Mouse (Mus musculus) limb, embryonic 11.5 days (tissue): ENCODE measurements at regions not wholly inside any gene's neighbourhood (a gene's known extent, or its start where the extent isn't known, plus 50 kb on each side); places are given as distances from the start of the nearest gene placed in this dataset.

Source experiments
- ATAC-seq: fragments of 200-750 bp; cut with Nextera tagmentation; 2 replicates; pipeline ENCODE4 v1.8.0; 2017; ENCODE audit warnings: low read depth; ENCODE audit not compliant: insufficient number of reproducible peaks, low FRiP score, low TSS enrichment
- DNase-seq: peaks from one replicate; pipeline ENCODE4 v3.0.0-alpha.2; 2015; ENCODE audit warnings: low spot score
- H3K27ac ChIP-seq: fragments of 300-500 bp; sonication (generic); replicated peaks from 2 replicates; pipeline ENCODE4 v1.5.1; 2014; ENCODE audit warnings: low read depth, mild to moderate bottlenecking, low read length
- H3K27me3 ChIP-seq: fragments of 300-500 bp; sonication (generic); 2 replicates; pipeline ENCODE4 v1.6.1; 2014; ENCODE audit warnings: mild to moderate bottlenecking, low read length, mixed read lengths; ENCODE audit not compliant: control insufficient read depth, insufficient read depth
- H3K36me3 ChIP-seq: fragments of 300-500 bp; sonication (generic); 2 replicates; pipeline ENCODE4 v1.6.1; 2014; ENCODE audit warnings: mild to moderate bottlenecking, low read length, moderate library complexity, mixed read lengths; ENCODE audit not compliant: control insufficient read depth, insufficient read depth
- H3K4me1 ChIP-seq: fragments of 300-500 bp; sonication (generic); 2 replicates; pipeline ENCODE4 v1.6.1; 2014; ENCODE audit warnings: low read length, mixed read lengths; ENCODE audit not compliant: control insufficient read depth, insufficient read depth
- H3K4me2 ChIP-seq: fragments of 300-500 bp; sonication (generic); 2 replicates; pipeline ENCODE4 v1.6.1; 2014; ENCODE audit warnings: low read depth, mild to moderate bottlenecking, moderate library complexity; ENCODE audit not compliant: severe bottlenecking
- H3K4me3 ChIP-seq: fragments of 300-500 bp; sonication (generic); 2 replicates; pipeline ENCODE4 v1.5.1; 2014; ENCODE audit warnings: low read depth, low read length
- H3K9ac ChIP-seq: fragments of 300-500 bp; sonication (generic); 2 replicates; pipeline ENCODE4 v1.6.1; 2014; ENCODE audit warnings: mild to moderate bottlenecking, low read length
- H3K9me3 ChIP-seq: fragments of 300-500 bp; sonication (generic); 2 replicates; pipeline ENCODE4 v1.6.1; 2016; ENCODE audit warnings: low read length; ENCODE audit not compliant: control insufficient read depth
- WGBS: fragments of 180-500 bp; shearing (Covaris S2); extraction: QIAGEN DNeasy Blood & Tissue Kit; methylation state at CpG from one replicate; pipeline ENCODE4 v1.1.7; 2014; 5-methylcytosine and 5-hydroxymethylcytosine counted together

DNA sequence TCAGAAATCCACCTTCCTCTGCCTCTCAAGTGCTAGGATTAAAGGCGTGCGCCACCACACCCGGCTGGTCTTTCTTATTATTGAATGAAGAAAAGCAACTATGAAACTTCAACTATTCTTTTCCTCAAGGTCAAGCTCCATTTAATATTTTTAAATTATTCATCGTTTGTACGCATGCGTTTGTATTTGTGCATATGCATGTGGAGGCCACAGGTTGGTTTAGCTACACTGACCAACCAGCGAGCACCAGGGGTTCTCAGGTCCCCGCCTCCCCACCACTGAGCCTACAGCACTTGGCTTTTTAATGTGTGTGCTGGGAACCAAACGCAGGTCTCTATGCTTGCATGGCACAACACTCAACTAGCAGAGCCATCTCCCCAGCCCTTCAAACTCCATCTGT is 51.0 kb upstream of the Tmem252 start:
- Histone ChIP-seq H3K27ac (no peak overlapping the region), H3K9me3 (no peaks in the 10 kb centered on the region), H3K9ac (no peak overlapping the region), H3K4me1 (no peaks in the 10 kb centered on the region), H3K36me3 (no peaks in the 10 kb centered on the region), H3K27me3 (no peaks in the 10 kb centered on the region), H3K4me3 (no peak overlapping the region), H3K4me2 (no peak overlapping the region)
- no peak for ATAC-seq
- whole genome bisulfite sequencing, result 96% methylated on average over 9 of the region's 9 CpGs
- no peak for DNase-seq

DNA sequence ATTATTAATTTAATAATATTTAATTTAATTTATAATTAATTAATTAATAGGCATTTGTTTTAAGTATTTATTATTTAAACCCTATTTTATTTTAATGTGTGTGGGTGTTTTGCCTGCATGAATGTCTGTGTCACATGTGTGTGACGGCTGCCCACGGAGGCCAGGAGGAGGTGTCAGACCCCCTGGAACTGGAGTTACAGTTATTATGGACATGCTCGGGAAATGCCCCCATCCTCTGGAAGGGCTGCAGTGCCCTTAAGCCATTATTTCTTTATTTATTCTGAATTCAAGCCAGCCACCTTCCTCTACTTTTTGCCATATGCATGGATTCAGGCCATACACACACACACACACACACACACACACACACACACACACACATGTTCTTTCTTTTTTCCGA is 51.5 kb upstream of the Tmem252 start:
- H3K9me3 ChIP-seq, result no peaks in the 10 kb centered on the region
- WGBS, result 79% methylated on average over 4 of the region's 4 CpGs

DNA sequence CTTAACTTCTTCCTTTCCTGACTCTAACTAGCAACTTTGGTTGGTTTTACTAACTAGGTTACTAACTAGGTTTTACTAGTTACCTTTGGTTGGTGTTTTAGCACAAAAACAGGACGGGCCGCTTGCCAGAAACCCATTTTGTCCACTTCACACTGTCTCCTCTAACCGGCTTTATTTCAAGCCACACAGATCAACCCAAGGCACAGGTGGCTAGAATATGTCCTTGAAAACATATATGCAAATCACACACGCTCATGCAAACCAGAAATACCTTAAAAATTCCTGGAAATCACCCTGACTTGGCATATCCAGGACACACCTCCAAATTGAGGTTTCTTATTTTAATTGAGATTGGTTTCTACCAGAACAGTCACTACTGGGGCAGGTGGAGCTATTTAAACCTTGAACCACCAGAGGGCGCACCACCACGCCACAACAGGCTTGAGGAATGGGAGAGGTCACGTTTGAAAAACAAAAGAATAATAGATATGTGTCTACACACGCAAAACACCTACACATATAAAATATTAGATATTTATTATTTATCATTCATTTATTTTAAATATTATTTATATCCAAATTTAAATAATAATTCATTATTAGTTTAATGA is 52.1 kb upstream of the Tmem252 start:
- Histone ChIP-seq H3K27me3 (no peaks in the 10 kb centered on the region), H3K9ac (no peak overlapping the region), H3K27ac (no peak overlapping the region), H3K4me1 (no peaks in the 10 kb centered on the region), H3K36me3 (no peaks in the 10 kb centered on the region), H3K4me2 (no peak overlapping the region), H3K4me3 (no peak overlapping the region), H3K9me3 (no peaks in the 10 kb centered on the region)
- WGBS, result 32% methylated on average over 8 of the region's 8 CpGs
- DNase-seq (peak; percentile 89), ATAC-seq (no peak)

More for the DNA sequence above, 51.5 kb upstream of the Tmem252 start:
- Histone ChIP-seq H3K9ac (no peak overlapping the region), H3K4me1 (no peaks in the 10 kb centered on the region), H3K4me2 (no peak overlapping the region), H3K27ac (no peak overlapping the region), H3K4me3 (no peak overlapping the region), H3K36me3 (no peaks in the 10 kb centered on the region), H3K27me3 (no peaks in the 10 kb centered on the region)
- ATAC-seq, result no peak
- DNase-seq, result peak; percentile 34

DNA sequence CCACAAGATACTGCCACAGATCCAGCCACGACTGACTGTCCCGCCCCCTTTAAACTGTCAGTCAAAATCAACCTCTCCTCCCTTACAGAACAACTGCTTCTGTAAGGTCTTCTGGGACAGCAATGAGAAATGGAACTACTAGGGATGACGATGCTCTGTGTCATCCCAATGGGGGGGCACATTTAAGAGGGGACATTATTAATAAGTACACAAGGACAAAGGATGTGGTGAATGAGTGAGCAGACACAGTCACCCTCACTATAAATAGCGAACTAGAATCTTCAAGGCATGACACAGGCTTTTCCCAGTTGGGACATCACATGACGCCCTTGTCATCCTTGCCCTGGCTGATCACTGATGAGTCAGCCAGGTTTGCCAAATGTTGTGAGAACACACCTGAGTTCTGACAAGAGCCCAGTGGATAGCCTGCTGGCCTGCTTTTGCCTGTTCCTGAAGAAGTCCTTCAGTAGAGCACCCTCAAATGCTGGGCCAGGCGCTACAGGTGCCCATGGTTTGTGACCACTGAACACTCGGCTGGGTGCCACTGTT is 58.0 kb upstream of the Tmem252 start:
- DNase-seq (no peak), ATAC-seq (no peak)
- H3K27ac ChIP-seq, result no peak overlapping the region
- H3K9me3 ChIP-seq, result no peaks in the 10 kb centered on the region
- no peak overlapping the region for H3K9ac ChIP-seq
- no peaks in the 10 kb centered on the region for H3K4me1 ChIP-seq
- no peak overlapping the region for H3K4me3 ChIP-seq
- no peaks in the 10 kb centered on the region for H3K27me3 ChIP-seq
- H3K4me2 ChIP-seq, result no peak overlapping the region
- H3K36me3 ChIP-seq, result no peaks in the 10 kb centered on the region
- WGBS, result 84% methylated on average over 7 of the region's 7 CpGs

DNA sequence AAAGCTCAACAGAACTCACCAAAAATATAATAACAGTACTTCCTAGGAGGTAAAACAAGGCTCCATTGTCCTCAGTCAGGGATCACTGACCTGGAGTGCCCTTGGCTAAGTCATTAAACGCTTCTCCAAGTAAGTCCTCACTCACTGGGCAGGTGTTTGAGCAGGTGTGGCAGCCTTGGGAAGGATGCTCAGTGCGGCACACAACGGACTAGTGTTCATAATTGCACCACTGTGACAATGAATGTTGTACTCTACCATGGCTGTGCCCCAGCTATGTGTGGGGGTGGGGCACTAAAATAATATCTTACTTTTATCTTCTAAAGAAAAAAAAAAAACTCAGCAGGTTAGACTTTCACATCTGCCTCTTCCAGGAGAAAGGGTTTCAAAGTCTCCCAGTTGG is 52.2 kb upstream of the Pip5k1b start:
- no peaks in the 10 kb centered on the region for H3K4me1 ChIP-seq
- no peaks in the 10 kb centered on the region for H3K27me3 ChIP-seq
- ATAC-seq (no peak), DNase-seq (no peak)
- 73% methylated on average over 3 of the region's 3 CpGs for WGBS
- H3K4me3 ChIP-seq, result no peak overlapping the region
- H3K4me2 ChIP-seq, result no peak overlapping the region
- no peaks in the 10 kb centered on the region for H3K9me3 ChIP-seq
- H3K27ac ChIP-seq, result no peak overlapping the region
- H3K36me3 ChIP-seq, result no peaks in the 10 kb centered on the region
- H3K9ac ChIP-seq, result no peak overlapping the region

DNA sequence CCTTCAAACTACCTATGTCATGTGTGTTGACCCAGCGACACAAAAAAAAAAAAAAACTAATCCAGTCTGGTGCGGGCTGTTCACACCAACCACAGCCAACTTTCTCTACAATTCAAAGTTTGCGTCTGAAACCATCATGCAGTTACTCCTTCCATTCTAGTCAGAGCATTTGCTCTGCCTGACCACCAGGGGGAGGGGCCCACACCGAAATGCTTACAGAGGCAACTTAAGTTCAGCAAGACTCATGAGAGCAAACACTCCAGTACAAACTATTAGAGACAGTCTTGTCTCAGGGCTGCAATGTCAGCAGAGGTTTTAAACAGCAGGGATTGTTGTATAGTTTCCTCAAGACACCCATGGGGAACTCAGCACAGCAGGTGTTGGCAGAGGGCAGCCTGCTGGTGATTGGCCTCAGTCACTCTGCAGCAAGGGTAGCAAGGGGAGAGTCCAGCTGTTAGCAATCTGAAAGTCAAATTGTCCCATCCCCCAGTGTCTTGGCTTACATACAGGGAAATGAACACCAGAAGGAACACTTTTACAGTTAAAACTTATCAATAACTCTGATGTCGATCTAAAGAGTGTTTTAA is 50.8 kb upstream of the Pip5k1b start:
- H3K4me2 ChIP-seq, result no peak overlapping the region
- no peak for ATAC-seq
- WGBS, result 77% methylated on average over 5 of the region's 5 CpGs
- peak; percentile 33 for DNase-seq
- no peaks in the 10 kb centered on the region for H3K36me3 ChIP-seq
- no peaks in the 10 kb centered on the region for H3K9me3 ChIP-seq
- H3K9ac ChIP-seq, result no peak overlapping the region
- no peak overlapping the region for H3K4me3 ChIP-seq
- no peak overlapping the region for H3K27ac ChIP-seq
- H3K4me1 ChIP-seq, result no peaks in the 10 kb centered on the region
- no peaks in the 10 kb centered on the region for H3K27me3 ChIP-seq
